Mouse (Mus musculus) midbrain, postnatal 0 days (tissue): Measurements from ENCODE around the gene Cntn4. TPM values are rescaled to one million over a fixed set of nuclear protein-coding genes. Genes with fewer than 3 reads are reported as not detected.
A peak's percentile ranks its signal among the peaks of the same experiment; 100 is the strongest.

Source experiments
- ATAC-seq: fragments of 200-750 bp; cut with Nextera tagmentation; 2 replicates; pipeline ENCODE4 v1.8.0; 2017; ENCODE audit warnings: moderate number of reproducible peaks, mild to moderate bottlenecking, moderate TSS enrichment, moderate library complexity; ENCODE audit not compliant: low FRiP score
- DNase-seq: peaks from one replicate; pipeline ENCODE4 v3.0.0-alpha.2; 2015; ENCODE audit warnings: low spot score
- H3K27ac ChIP-seq: fragments of 300-500 bp; sonication (generic); 2 replicates; pipeline ENCODE4 v1.5.1; 2014; ENCODE audit warnings: low read depth, mild to moderate bottlenecking, low read length, mixed read lengths
- H3K27me3 ChIP-seq: fragments of 300-500 bp; sonication (generic); 2 replicates; pipeline ENCODE4 v1.6.1; 2014; ENCODE audit warnings: low read length, control low read depth, mixed read lengths; ENCODE audit not compliant: insufficient read depth
- H3K36me3 ChIP-seq: fragments of 300-500 bp; sonication (generic); 2 replicates; pipeline ENCODE4 v1.6.1; 2014; ENCODE audit warnings: low read length, control low read depth, mixed read lengths; ENCODE audit not compliant: insufficient read depth
- H3K4me1 ChIP-seq: fragments of 300-500 bp; sonication (generic); 2 replicates; pipeline ENCODE4 v1.6.1; 2014; ENCODE audit warnings: mild to moderate bottlenecking, control low read depth, antibody characterized with exemption, low read length, mixed read lengths; ENCODE audit not compliant: insufficient read depth
- H3K4me2 ChIP-seq: fragments of 300-500 bp; sonication (generic); 2 replicates; pipeline ENCODE4 v1.6.1; 2014; ENCODE audit warnings: low read depth, mild to moderate bottlenecking, low read length, mixed read lengths; ENCODE audit not compliant: poor library complexity, severe bottlenecking
- H3K4me3 ChIP-seq: fragments of 300-500 bp; sonication (generic); 2 replicates; pipeline ENCODE4 v1.5.1; 2014; ENCODE audit warnings: low read depth, mild to moderate bottlenecking, low read length, moderate library complexity
- H3K9ac ChIP-seq: fragments of 300-500 bp; sonication (generic); replicated peaks from 2 replicates; pipeline ENCODE4 v1.6.1; 2014; ENCODE audit warnings: mild to moderate bottlenecking, low read length, moderate library complexity, mixed read lengths; ENCODE audit not compliant: poor library complexity, severe bottlenecking
- H3K9me3 ChIP-seq: fragments of 300-500 bp; sonication (generic); 2 replicates; pipeline ENCODE4 v1.6.1; 2016; ENCODE audit warnings: low read length, control low read depth
- CTCF ChIP-seq: IDR thresholded peaks from 2 replicates; pipeline ENCODE4 v1.5.1; 2016; ENCODE audit warnings: antibody characterized with exemption, mild to moderate bottlenecking
- WGBS: fragments of 180-500 bp; shearing (Covaris S2); extraction: QIAGEN DNeasy Blood & Tissue Kit; methylation state at CpG from one replicate; pipeline ENCODE4 v1.1.7; 2014; 5-methylcytosine and 5-hydroxymethylcytosine counted together
- polyA plus RNA-seq: library from polyadenylated mRNA; unstranded; fragments of >200 nt; fragmentation: Nextera tagmentation; extraction: Ambion mirVana; gene quantifications from 2 replicates; pipeline ENCODE4 v1.2.1, GENCODE M21; 2015
- total RNA-seq: library from RNA; depleted of rRNA; stranded (reverse); fragments of >200 nt; gene quantifications from 2 replicates; pipeline ENCODE4 v1.2.3, GENCODE M21; 2014

The Cntn4 gene
- total and polyA plus RNA-seq, 2 experiments from 2014 or later: 22.3 to 28.5 TPM

DNA sequence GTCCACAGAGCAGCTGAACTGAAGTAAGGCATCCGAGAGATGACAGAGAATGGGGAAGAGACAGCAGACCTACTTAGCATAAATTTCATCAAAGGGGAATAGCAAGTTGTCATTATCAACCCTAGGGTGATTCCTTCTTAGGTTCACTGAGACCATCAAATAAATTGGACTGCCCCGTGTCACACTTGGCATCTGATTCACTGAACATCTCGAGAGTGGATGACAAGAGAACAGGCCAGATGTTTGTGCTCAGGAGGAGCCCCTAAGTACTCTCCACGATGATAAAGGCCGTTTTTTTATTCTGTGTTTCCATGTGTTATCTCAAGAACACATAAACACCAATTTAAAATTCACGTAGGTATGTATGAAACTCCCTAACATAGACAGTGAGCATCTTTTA lies 780.7 kb downstream of the Cntn4 start:
- DNase-seq (no peak), ATAC-seq (no peak)
- Histone ChIP-seq H3K4me1 (no peaks in the 10 kb centered on the region), H3K9me3 (no peaks in the 10 kb centered on the region), H3K9ac (no peak overlapping the region), H3K4me2 (no peak overlapping the region), H3K27me3 (no peaks in the 10 kb centered on the region), H3K36me3 (no peaks in the 10 kb centered on the region), H3K27ac (no peak overlapping the region), H3K4me3 (no peak overlapping the region)
- 66% methylated on average over 6 of the region's 6 CpGs for WGBS
- no peak for TF ChIP-seq CTCF

DNA sequence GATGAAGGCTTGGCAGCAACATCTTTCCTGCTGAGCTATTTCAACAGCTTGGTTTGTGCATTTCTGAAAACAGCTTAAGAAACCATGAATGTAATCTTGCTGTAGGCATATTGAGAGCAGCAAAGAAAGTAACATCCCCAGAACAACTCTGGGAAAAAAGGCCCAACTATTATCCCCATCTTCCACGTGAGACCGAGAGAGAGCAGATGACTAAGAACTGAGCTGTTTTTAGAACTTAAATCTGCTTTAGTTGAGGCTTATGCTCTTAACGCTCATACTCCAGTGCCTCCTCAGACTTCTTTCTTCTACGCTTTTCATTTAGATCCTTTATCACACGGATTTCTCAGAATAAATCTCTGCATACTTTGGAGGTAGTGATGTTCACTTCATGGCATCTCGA lies 784.9 kb downstream of the Cntn4 start:
- Histone ChIP-seq H3K27ac (no peak overlapping the region), H3K9me3 (no peaks in the 10 kb centered on the region), H3K27me3 (no peaks in the 10 kb centered on the region), H3K4me3 (no peak overlapping the region), H3K9ac (no peak overlapping the region), H3K4me1 (0 out of 2 replicates have a peak, but pooled peaks cover 3% of the 10 kb centered on the region), H3K4me2 (no peak overlapping the region), H3K36me3 (no peaks in the 10 kb centered on the region)
- no peak for TF ChIP-seq CTCF
- 75% methylated on average over 6 of the region's 6 CpGs for WGBS
- ATAC-seq: no peak
- DNase-seq: no peak

DNA sequence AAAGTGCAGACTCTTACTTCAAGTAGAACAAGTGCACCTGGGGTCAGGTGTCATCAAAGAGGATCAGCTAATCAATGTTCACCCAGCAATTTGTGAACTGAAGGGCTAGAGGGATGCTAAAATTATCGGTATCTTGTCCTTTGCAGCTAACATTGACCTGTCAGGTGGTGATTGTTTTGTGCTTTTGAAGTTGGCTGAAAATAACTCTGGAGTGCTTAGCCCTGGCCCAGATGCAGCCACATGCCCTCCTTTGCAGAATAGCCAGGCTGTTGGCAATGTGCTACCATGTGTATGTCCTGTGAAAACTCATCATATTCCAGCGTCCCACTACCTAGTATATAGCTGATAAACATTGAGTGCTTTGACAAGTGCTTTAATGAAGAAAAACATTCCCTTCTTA lies 786.4 kb downstream of the Cntn4 start:
- no peaks in the 10 kb centered on the region for H3K27me3 ChIP-seq
- H3K9me3 ChIP-seq: no peaks in the 10 kb centered on the region
- WGBS: 87% methylated on average over 2 of the region's 2 CpGs
- no peak overlapping the region for H3K27ac ChIP-seq
- H3K36me3 ChIP-seq: no peaks in the 10 kb centered on the region
- no peak overlapping the region for H3K4me3 ChIP-seq
- DNase-seq (no peak), ATAC-seq (no peak)
- H3K4me2 ChIP-seq: no peak overlapping the region
- H3K4me1 ChIP-seq: 0 out of 2 replicates have a peak, but pooled peaks cover 3% of the 10 kb centered on the region
- no peak for TF ChIP-seq CTCF
- H3K9ac ChIP-seq: no peak overlapping the region

DNA sequence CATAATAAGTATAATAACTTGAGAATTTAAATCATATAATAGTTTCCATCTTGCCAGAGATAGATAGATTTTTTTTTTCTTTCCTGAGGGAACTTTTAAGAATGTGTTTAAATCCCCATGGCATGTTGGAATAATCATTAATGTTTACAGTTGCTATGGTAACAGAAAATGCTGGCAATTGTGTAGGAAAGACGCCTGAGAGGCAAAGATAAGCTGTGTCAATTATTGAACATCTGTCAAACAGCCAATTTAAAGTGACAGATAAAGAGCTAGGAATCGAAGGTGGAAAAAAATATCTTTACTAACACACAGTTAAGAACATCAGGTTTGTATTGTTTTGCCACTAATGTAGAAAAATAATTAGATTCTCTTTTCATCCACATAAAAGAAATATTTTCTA lies 788.3 kb downstream of the Cntn4 start:
- no peak for ATAC-seq
- WGBS: 13% methylated on average over 2 of the region's 2 CpGs
- Histone ChIP-seq H3K4me3 (no peak overlapping the region), H3K9me3 (no peaks in the 10 kb centered on the region), H3K9ac (no peak overlapping the region), H3K27me3 (no peaks in the 10 kb centered on the region), H3K36me3 (no peaks in the 10 kb centered on the region), H3K4me1 (0 out of 2 replicates have a peak, but pooled peaks cover 3% of the 10 kb centered on the region), H3K4me2 (no peak overlapping the region), H3K27ac (no peak overlapping the region)
- no peak for TF ChIP-seq CTCF
- DNase-seq: peak; percentile 15

DNA sequence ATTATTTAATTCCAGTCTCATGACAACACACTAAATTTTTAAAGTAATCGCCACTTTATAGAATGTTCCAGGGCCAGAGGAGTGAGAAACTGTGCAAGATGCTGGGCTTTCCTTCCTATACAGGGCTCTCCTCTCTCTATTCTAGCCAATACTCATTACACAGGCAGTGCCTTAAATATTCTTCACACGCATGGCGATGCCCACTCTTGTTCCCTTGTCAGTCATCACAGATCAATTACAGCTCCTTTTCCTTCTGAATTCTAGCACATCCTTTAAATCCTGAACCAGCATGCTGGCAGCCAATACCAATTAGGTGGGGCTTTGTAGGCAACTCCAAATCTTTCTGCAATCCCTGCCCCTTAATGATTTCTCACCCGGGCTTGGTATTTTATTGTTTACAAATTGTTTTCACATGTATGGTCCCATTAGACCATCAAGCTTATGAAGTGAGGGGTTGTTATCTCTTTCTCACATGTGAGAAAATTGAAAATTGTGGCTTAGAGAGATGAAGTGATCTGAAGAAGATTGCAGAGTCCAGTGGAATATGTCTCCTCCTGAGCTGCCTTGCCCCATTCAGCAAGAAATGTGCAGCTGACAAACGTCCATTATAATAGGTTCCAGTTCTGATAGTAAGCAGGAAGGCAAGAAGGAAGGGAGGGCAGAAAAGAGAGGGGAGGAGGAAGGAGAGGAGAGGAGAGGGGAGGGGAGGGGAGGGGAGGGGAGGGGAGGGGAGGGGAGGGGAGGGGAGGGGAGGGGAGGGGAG lies 789.0 kb downstream of the Cntn4 start:
- Histone ChIP-seq H3K9me3 (no peaks in the 10 kb centered on the region), H3K27me3 (no peaks in the 10 kb centered on the region), H3K27ac (peak overlapping the region; percentile 43; the same call in 1 of the 2 replicates), H3K9ac (no peak overlapping the region), H3K36me3 (no peaks in the 10 kb centered on the region), H3K4me3 (no peak overlapping the region), H3K4me2 (no peak overlapping the region), H3K4me1 (0 out of 2 replicates have a peak, but pooled peaks cover 3% of the 10 kb centered on the region)
- DNase-seq (peak; percentile 8), ATAC-seq (no peak)
- WGBS: 27% methylated on average over 5 of the region's 5 CpGs
- TF ChIP-seq CTCF: no peak

DNA sequence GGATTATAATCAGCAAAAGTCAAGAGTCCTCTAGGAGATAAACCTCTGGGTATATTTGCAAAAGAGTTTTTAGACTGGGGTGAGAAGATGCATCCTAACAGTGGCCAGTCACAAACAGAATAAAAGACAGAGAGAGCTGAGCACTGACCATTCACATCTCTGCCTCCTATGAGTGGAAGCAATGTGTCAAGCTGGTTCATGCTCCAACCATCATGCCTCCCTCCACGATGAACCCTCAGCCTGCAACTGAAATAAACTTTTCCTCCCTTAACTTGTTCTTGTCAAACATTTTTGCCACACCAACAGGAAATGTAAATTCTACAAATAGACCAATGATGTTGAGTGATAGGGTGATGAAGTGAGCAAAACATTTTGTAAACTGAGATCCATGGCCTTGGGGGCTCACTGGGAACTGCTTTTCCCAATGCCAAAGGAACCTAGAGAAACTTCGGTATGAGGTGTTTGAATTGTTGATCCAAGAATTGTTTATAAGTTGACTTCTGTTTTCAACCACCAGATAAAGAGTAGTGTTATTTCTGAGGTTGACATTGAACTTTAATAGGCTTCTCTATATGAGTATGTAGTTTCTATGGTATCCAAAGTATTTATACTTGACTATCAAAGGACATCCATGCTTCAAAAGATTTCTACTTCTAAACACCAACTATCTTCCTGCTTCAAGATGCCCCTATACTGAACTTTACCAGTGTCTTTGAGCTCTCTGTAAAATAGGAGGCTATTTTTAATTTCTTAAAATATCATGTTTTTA lies 794.6 kb downstream of the Cntn4 start:
- ATAC-seq (no peak), DNase-seq (no peak)
- no peak overlapping the region for H3K27ac ChIP-seq
- H3K9ac ChIP-seq: no peak overlapping the region
- 87% methylated on average over 2 of the region's 2 CpGs for whole genome bisulfite sequencing
- no peaks in the 10 kb centered on the region for H3K36me3 ChIP-seq
- no peak overlapping the region for H3K4me2 ChIP-seq
- no peaks in the 10 kb centered on the region for H3K4me1 ChIP-seq
- H3K4me3 ChIP-seq: no peak overlapping the region
- no peaks in the 10 kb centered on the region for H3K9me3 ChIP-seq
- no peak for TF ChIP-seq CTCF
- no peaks in the 10 kb centered on the region for H3K27me3 ChIP-seq
